Mouse (Mus musculus) kidney, postnatal 25 days (tissue): Measurements from ENCODE around the gene Krtap19-3.

Experiments
- DNase-seq, 2 experiments: peaks; one replicate each; pipeline ENCODE4 v3.0.0; 2021; ENCODE audit warnings: mixed read lengths in 2 of 2

Gene Krtap19-3

GRCm38 (mm10) chr16:88877938-88878337, at the start of gene Krtap19-3:
Gene Krtap19-3 (minus strand): TSS chr16:88878038.
- DNase-seq: no peak

GRCm38 (mm10) chr16:88896357-88896756, 18.5 kb upstream of the Krtap19-3 start, which contains the start of gene Krtap19-5:
Gene Krtap19-5 (minus strand): TSS chr16:88896457.
- DNase-seq: no peak

- no peak for DNase-seq
These were observed 9.0 kb upstream of the Krtap19-3 start for GRCm38 (mm10) chr16:88886870-88887269.

GRCm38 (mm10) chr16:88884989-88885388, 7.2 kb upstream of the Krtap19-3 start, which contains the start of gene Krtap19-4:
Gene Krtap19-4 (minus strand): TSS chr16:88885089.
- DNase-seq: peak in 1 of 2 experiments; percentile 31

- no peak for DNase-seq
These were observed 3.7 kb downstream of the Krtap19-3 start, which contains the start of gene Krtap19-2 for GRCm38 (mm10) chr16:88874169-88874568. Gene Krtap19-2 (minus strand): TSS chr16:88874269.

- DNase-seq: no peak
These were observed 8.5 kb downstream of the Krtap19-3 start, which contains the start of gene Krtap19-1 for GRCm38 (mm10) chr16:88869311-88869710. Gene Krtap19-1 (minus strand): TSS chr16:88869411.

- DNase-seq: no peak
These were observed 12.9 kb downstream of the Krtap19-3 start for GRCm38 (mm10) chr16:88864887-88865407.

- DNase-seq: peak in 1 of 2 experiments; percentile 45
These were observed 26.4 kb downstream of the Krtap19-3 start for GRCm38 (mm10) chr16:88851450-88851849.

- no peak for DNase-seq
These were observed 29.3 kb downstream of the Krtap19-3 start for GRCm38 (mm10) chr16:88848558-88848957.

GRCm38 (mm10) chr16:88847363-88847762, 30.5 kb downstream of the Krtap19-3 start:
- DNase-seq: peak in 1 of 2 experiments; percentile 6
